Mouse (Mus musculus) cerebellum, adult (tissue): Measurements from ENCODE around the gene Tfpt.

ENCODE experiments used
- ATAC-seq: cut with Nextera tagmentation; 2 replicates; pipeline ENCODE4 v1.9.2; 2017; ENCODE audit warnings: mild to moderate bottlenecking, moderate library complexity, mixed read lengths; ENCODE audit not compliant: insufficient number of reproducible peaks, low FRiP score, low TSS enrichment

Gene Tfpt

GRCm38 (mm10) chr7:3629543-3630477 is at the start of gene Tfpt, which contains the start of gene Prpf31:
Gene Tfpt, minus strand, starts transcription at chr7:3629929.
Gene Prpf31, plus strand, starts transcription at chr7:3629985.
- peak; percentile 80 for ATAC-seq

DNA sequence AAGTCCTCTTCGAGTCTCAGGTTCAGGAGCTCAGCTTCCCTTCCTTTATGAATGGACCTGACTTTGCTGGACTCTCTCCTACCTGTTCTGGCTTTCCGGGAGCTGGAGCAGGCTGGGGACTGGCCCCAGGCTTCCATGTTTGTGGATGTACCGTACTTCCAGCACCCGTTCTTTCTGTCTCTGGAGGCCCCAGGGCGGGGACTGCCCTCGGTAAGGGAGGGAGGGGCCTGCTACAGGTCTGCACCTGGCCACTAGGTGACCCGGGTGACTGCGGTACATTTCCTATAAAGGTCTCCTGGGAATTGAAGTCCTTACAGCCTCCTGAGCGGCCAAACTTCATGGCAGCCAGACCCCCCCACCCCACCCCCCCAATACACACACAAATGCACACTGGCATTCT is 47.6 kb upstream of the Tfpt start, which contains the start of gene Tmc4:
TSS of gene Tmc4 (minus strand) at position 212 of the 400 bp plus-strand sequence.
- no peak for ATAC-seq

- ATAC-seq, result no peak
Measured at GRCm38 (mm10) chr7:3676371-3676770, 46.6 kb upstream of the Tfpt start.

DNA sequence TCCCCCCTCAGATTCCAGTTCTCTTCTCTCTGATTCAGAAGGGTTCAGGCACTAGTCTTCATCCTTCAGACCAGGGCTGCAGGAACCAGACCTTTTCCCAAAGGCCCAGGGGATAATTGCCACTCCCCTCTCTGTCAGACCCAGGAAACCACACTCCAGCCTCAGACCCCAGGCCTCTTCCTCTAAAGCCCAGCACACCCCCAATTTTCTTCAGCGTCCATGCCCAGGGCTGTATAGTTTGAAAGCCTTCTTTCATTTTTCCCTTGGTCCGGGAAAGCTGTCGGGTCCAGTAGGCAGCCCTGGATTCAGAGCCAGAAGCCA is 45.5 kb upstream of the Tfpt start:
- no peak for ATAC-seq

GRCm38 (mm10) chr7:3674507-3675227 is 44.9 kb upstream of the Tfpt start:
- peak; percentile 78 for ATAC-seq

DNA sequence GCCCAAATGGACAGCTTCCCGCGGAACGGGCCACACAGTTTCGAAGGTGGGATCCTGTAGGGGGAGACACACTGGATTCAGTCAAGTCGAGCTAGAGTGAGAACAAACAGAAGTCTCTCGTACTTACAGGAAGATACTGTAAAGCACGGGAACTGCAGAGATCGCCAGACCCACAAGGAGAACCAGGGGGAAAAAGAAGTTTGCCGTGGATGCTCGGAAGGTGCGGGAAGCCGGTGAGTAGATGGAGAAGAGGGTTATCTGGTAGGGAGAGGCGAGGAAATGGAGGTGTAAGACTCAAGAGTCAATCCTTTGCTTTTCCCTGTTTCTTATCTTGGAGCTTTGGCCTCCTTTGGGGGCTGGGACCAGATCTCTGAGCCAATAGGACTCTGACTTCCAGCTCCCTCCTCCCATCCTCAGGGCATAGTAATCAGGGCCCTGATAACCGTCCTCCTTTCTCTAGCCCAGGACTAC is 37.2 kb upstream of the Tfpt start:
- no peak for ATAC-seq

DNA sequence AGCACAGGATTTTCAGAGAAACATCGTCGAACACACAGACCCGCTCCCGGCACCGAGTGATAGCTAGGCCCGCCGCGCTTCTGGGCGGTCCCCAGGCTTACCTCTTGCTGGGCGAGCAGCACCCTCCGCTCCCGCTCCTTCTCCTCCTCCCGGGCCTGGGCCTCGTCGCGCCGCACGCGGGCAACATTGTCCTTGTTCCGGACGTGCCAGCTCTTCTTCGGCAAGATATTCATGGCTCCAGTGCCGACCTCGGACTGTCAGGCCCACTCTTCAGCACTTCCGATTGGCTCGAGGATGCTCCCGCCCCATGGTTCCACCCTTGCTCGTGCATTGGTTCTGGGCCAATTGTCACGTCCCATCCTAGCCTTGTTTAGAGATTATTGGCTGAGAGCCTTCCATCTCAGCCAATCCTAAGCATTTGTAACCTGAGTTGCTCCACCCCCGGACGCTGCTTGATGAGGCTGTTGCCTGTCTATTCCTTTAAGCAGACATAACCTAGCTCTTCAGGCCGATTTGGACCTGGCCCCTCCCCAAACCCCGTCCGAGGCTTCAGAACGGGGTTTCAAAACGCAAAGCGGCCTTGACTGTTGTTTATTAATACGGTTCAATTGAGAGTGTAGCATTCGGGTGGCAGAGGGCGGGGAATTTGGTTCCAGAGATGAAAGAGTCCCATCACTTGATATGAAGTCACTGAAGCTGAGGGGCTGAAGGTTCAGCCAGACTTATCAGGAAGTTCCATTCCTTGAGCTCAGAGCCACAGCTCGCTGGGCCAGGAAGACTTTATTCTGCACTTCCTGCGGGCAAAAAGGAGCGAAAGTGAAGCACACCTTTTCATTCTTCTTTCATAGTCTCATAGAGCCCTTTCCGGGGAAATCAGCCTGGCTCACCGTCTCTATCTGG is 35.7 kb upstream of the Tfpt start, which contains the start of gene Leng1:
TSS of gene Leng1 (minus strand) at position 626 of the 900 bp plus-strand sequence.
- ATAC-seq, result peak; percentile 97

DNA sequence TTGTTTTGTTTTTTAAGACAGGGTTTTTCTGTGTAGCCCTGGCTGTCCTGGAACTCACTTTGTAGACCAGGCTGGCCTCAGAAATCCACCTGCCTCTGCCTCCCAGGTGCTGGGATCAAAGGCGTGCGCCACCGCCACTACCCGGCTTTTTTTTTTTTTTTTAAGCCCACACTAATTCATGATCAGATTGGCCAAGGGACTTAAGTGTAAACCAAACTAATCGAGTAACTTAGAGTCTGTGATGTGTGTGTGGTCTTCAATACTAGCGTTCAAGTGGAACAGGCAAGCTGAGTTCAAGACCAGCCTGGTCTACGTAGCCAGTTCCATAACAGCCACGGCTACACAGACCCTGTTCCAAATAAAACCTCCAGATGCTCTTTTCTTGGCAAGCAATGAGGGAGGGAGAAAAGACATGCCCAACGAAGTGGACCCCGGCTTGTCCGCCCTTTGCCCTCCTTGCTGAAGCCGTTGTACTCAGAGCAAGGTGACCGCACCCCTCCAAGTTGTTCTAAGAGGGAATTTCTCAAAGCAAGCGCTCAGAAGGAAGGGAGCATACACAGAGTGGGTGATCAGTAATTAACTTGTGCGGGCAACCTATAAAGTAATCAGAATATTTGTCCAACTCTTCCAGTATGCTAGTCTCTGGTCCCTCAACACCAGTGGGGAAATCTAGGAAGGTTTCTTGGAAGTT is 34.9 kb upstream of the Tfpt start:
- ATAC-seq, result no peak

DNA sequence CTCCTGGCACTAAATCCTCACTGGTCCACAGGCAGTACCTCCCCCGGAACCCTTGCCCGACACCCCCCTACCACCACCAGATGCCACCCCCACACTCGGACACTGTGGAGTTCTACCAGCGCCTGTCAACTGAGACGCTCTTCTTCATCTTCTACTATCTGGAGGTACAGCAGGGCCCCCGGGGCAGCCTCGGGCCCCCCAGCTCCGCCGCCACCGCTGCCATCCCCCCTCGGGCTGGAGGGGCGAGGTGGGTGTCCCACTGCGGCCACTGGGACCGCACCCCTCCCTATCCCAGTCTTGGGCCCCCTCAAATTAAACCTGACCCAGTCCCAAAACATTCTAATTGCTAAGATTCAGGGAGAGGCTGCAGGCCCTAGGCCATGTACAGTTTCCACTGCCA is 28.8 kb upstream of the Tfpt start:
- no peak for ATAC-seq

GRCm38 (mm10) chr7:3656966-3657365 is 27.2 kb upstream of the Tfpt start:
- ATAC-seq, result no peak

DNA sequence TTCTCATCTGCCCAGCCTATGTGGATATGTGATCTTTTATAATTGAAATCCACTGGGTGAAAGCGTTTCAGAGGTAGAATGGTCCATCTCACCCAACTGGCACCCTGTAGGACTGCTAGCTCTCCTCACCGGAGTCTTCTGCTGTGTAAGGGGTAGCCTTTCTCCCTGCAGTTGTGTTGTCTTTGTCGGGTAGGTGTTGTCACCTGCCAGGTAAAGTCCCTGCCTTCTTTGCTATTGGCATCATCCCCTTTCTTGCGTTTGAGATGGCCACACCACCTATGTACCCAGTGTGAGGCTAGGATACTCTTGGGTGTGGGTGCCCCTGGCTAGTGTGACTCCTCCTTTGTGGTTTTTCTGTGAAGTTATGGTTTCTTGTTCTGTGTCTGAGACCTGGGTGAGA is 16.9 kb upstream of the Tfpt start:
- ATAC-seq, result no peak

DNA sequence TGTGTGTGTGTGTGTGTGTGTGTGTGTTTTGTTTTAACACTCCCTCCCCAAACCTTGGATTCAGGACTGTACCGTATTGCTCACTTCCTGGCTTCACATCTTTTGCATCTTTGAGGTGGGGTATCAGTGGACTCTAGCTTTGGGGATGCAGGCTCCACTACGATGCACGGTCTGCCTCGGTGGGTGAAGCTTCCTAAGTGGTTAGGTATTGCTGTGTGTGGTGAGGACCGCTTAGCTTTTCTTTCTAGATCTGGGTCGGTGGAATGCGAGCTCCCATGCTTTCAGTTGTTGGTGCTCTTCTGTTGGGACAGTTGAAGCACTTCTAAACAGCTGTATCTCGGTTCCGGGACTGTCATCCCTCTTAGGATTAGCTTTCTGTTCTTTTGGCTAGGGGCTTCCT is 16.5 kb upstream of the Tfpt start:
- no peak for ATAC-seq

- 0 out of 2 replicates have a peak, but pooled peaks have one; percentile 1 for ATAC-seq
Measured at GRCm38 (mm10) chr7:3645488-3646025, 15.8 kb upstream of the Tfpt start.

GRCm38 (mm10) chr7:3644672-3645487 is 15.2 kb upstream of the Tfpt start, which contains the start of gene Cnot3:
Gene Cnot3, plus strand, starts transcription at chr7:3645268.
- peak; percentile 96 for ATAC-seq

DNA sequence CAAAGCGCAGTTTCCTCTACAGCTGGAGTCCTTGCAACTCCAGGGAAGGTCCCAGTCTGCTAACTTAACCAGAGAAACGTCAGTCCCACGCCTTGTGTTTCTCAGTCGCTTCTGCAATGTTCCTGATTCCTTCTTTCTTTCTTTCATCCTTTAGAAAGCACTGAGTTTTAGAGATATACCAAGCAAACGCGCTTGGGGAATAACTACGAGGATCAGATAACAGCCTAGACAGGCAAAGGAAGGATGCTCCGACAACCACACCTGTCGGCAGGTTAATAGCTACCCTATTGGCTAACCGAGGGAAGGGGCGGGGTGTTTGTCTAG is 14.6 kb upstream of the Tfpt start:
- no peak for ATAC-seq

DNA sequence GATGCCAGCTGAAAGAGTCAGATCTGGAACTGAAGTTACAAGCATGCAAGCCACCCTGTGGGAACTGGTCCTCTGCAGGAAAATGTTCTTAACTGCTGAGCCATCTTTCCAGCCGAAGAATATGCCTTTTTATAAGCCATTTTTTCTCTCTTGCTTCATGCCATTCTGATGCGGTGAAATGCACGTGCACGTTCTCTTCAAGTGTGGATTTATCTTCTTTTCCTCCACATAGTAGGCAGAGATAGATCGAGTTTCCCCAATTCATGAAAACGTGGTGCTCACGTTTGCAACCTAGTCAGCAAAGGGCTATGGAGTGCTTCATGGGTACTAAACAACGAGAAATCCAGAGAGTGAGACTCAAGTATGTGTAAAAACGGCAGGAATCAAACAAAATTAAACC is 14.1 kb upstream of the Tfpt start:
- no peak for ATAC-seq

- ATAC-seq, result no peak
Measured at GRCm38 (mm10) chr7:3643412-3643811, 13.7 kb upstream of the Tfpt start.

- ATAC-seq, result no peak
Measured at GRCm38 (mm10) chr7:3630478-3630815, 718 bp upstream of the Tfpt start.

- 0 out of 2 replicates have a peak, but pooled peaks have one; percentile 5 for ATAC-seq
Measured at GRCm38 (mm10) chr7:3629030-3629429, 699 bp downstream of the Tfpt start.
